Mouse (Mus musculus) liver, embryonic 14.5 days (tissue): ENCODE results near the gene D1Pas1.

Experiments used
- CTCF ChIP-seq: IDR thresholded peaks from 2 replicates; pipeline ENCODE4 v1.5.1; 2016; ENCODE audit warnings: antibody characterized with exemption, low read depth, control low read depth
- EP300 ChIP-seq: IDR thresholded peaks from 2 replicates; pipeline ENCODE4 v1.6.1; 2016; ENCODE audit warnings: antibody characterized with exemption, low read depth

DNA sequence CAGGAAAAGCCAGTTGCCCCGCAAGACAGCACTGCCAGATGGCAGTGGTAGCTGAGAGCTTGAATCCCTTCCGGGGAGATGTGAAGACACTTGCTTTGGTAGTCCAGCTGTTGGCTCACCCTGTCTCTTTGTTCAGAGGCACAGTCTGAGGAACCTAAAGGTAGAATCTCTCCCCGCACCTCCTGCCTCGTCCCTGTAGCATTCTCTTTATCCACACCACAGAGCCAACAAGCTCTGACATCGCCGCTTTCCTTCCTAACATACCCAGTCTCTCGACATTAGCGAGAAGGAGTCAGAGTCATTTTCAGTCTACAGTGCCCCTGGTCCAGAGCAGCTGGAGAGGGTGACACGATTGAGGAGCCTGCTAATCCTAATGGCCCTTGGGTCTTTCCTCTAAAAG is 18.9 kb downstream of the D1Pas1 start:
- TF ChIP-seq CTCF (no peak), EP300 (no peak)
